Mouse (Mus musculus) hindbrain, embryonic 15.5 days (tissue): ENCODE data around the gene Ralgapa2. TPM values are rescaled to one million over a fixed set of nuclear protein-coding genes. Genes with fewer than 3 reads are reported as not detected.

Experiments
- ATAC-seq: fragments of 200-750 bp; cut with Nextera tagmentation; 2 replicates; pipeline ENCODE4 v1.8.0; 2017; ENCODE audit warnings: low read depth, moderate number of reproducible peaks, moderate TSS enrichment; ENCODE audit not compliant: low FRiP score
- H3K27ac ChIP-seq: fragments of 300-500 bp; sonication (generic); replicated peaks from 2 replicates; pipeline ENCODE4 v1.5.1; 2015; ENCODE audit warnings: mild to moderate bottlenecking, inconsistent platforms
- H3K27me3 ChIP-seq: fragments of 300-500 bp; sonication (generic); 2 replicates; pipeline ENCODE4 v1.6.1; 2015; ENCODE audit warnings: control low read depth, inconsistent platforms
- H3K36me3 ChIP-seq: fragments of 300-500 bp; sonication (generic); 2 replicates; pipeline ENCODE4 v1.6.1; 2015; ENCODE audit warnings: control low read depth, inconsistent platforms
- H3K4me1 ChIP-seq: fragments of 300-500 bp; sonication (generic); replicated peaks from 2 replicates; pipeline ENCODE4 v1.6.1; 2015; ENCODE audit warnings: control low read depth, inconsistent platforms
- H3K4me2 ChIP-seq: fragments of 300-500 bp; sonication (generic); 2 replicates; pipeline ENCODE4 v1.6.1; 2015; ENCODE audit warnings: moderate library complexity, mild to moderate bottlenecking, inconsistent platforms
- H3K4me3 ChIP-seq: fragments of 300-500 bp; sonication (generic); 2 replicates; pipeline ENCODE4 v1.5.1; 2015; ENCODE audit warnings: mild to moderate bottlenecking, inconsistent platforms
- H3K9ac ChIP-seq: fragments of 300-500 bp; sonication (generic); 2 replicates; pipeline ENCODE4 v1.6.1; 2015; ENCODE audit warnings: inconsistent platforms
- H3K9me3 ChIP-seq: fragments of 300-500 bp; sonication (generic); 2 replicates; pipeline ENCODE4 v1.6.1; 2016; ENCODE audit warnings: control low read depth, inconsistent platforms
- WGBS: fragments of 180-500 bp; shearing (Covaris S2); methylation state at CpG from one replicate; pipeline ENCODE4 v1.1.7; 2015; 5-methylcytosine and 5-hydroxymethylcytosine counted together
- polyA plus RNA-seq: library from polyadenylated mRNA; unstranded; fragments of >200 nt; fragmentation: Nextera tagmentation; extraction: Ambion mirVana; gene quantifications from 2 replicates; pipeline ENCODE4 v1.2.1, GENCODE M21; 2015

Ralgapa2 gene
- polyA plus RNA-seq, 1 experiment from 2014 or later: 10.1 TPM

GRCm38 (mm10) chr2:146493354-146493946, 18.7 kb downstream of the Ralgapa2 start:
- Histone ChIP-seq H3K9ac (no peak overlapping the region), H3K27ac (no peak overlapping the region), H3K4me1 (no peaks in the 10 kb centered on the region), H3K4me3 (no peak overlapping the region), H3K36me3 (no peaks in the 10 kb centered on the region), H3K9me3 (no peaks in the 10 kb centered on the region), H3K4me2 (no peak overlapping the region), H3K27me3 (no peaks in the 10 kb centered on the region)
- WGBS: 94% methylated on average over 1 of the region's 1 CpGs
- ATAC-seq: no peak

DNA sequence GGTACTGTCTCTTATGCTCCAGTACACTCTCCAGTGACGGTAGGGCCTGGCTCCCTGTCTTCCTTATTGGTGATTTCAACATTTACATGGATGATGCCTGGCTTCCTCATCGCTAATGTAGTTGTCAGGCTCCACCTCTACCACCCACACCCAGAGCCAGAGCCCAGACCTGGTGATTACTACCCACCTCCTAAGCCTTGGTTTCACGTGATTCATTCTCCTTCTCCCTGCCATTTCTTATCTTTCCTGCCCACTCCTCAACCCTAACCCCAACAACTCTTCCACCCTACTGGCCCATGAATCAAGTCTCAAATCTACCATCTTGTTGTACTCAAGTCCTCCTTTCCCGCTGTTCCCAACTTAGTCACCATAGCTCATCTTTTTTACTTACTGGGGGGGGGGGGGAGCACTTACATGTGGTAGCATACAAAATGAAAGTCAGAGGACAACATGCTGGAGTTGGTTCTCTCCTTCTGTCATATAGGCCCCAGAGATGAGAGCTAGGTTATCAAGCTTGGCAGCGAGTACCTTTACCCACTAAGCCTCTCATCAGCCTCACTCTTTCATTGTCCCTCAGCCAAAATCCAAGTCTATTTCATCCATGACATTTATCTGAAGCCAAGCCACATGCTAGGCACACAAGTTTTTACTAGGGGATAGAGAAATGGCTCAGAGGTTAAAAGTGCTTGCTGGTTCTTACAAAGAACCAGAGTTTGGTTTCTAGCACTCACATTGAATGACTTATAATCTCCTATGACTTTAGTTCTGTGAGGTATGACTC, 20.1 kb downstream of the Ralgapa2 start:
- Histone ChIP-seq H3K9ac (no peak overlapping the region), H3K27ac (no peak overlapping the region), H3K4me2 (no peak overlapping the region), H3K4me3 (no peak overlapping the region), H3K36me3 (no peaks in the 10 kb centered on the region), H3K4me1 (no peaks in the 10 kb centered on the region), H3K27me3 (no peaks in the 10 kb centered on the region), H3K9me3 (no peaks in the 10 kb centered on the region)
- 92% methylated on average over 5 of the region's 5 CpGs for WGBS
- ATAC-seq: no peak

- Histone ChIP-seq H3K36me3 (no peaks in the 10 kb centered on the region), H3K27ac (no peak overlapping the region), H3K9ac (no peak overlapping the region), H3K4me1 (no peaks in the 10 kb centered on the region), H3K9me3 (no peaks in the 10 kb centered on the region), H3K27me3 (no peaks in the 10 kb centered on the region), H3K4me3 (no peak overlapping the region), H3K4me2 (no peak overlapping the region)
- no peak for ATAC-seq
- 93% methylated on average over 1 of the region's 1 CpGs for WGBS
Measured at GRCm38 (mm10) chr2:146490926-146491325, 21.2 kb downstream of the Ralgapa2 start.

DNA sequence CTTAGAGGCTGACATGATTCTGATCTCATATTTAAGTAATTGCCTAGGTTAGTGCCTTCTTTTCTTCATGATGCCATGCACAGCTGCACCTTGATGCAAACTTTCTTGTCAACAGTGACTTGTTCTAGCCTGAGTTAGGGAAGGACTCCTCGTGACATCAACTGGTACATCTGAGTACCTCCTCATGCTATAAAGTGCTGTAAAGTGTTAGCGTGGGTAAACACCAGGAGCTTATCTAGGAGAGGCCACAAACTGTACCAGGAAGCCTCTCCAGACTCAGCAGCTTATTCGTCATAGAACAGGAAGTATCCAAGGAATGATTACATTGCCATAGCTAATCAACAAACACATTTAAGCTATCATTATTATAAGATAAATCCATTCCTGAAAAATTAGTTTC, 23.9 kb downstream of the Ralgapa2 start:
- 93% methylated on average over 3 of the region's 3 CpGs for WGBS
- no peaks in the 10 kb centered on the region for H3K4me1 ChIP-seq
- H3K27ac ChIP-seq: no peak overlapping the region
- ATAC-seq: no peak
- H3K9me3 ChIP-seq: no peaks in the 10 kb centered on the region
- H3K27me3 ChIP-seq: no peaks in the 10 kb centered on the region
- H3K4me2 ChIP-seq: no peak overlapping the region
- peaks cover 7% of the 10 kb centered on the region for H3K36me3 ChIP-seq
- no peak overlapping the region for H3K4me3 ChIP-seq
- H3K9ac ChIP-seq: no peak overlapping the region

GRCm38 (mm10) chr2:146482859-146483258, 29.3 kb downstream of the Ralgapa2 start:
- no peak for ATAC-seq
- Histone ChIP-seq H3K9me3 (no peaks in the 10 kb centered on the region), H3K4me1 (no peaks in the 10 kb centered on the region)

DNA sequence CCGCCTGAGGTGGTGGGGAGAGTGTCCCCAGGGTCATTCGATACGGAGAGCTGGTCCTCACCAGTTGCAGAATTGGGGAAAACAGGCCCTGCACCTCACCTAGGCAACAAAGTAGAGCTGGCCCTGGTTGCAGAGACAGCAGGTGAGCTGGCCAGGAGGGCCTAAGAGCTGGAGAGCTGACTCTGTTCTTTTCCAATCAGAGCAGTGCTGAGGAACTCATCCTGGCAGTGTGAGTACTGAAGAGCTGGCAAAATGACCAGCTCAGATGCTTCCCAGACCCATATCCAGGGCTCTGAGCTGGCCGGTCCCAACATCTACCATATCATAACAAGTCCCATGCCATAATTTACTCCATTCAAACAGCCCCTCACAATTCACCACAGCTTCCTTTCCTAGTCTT, 34.7 kb downstream of the Ralgapa2 start:
- peaks cover 7% of the 10 kb centered on the region; the same call in 1 of the 2 replicates for H3K36me3 ChIP-seq
- no peaks in the 10 kb centered on the region for H3K9me3 ChIP-seq
- H3K27ac ChIP-seq: no peak overlapping the region
- H3K27me3 ChIP-seq: no peaks in the 10 kb centered on the region
- WGBS: 91% methylated on average over 4 of the region's 4 CpGs
- no peak overlapping the region for H3K9ac ChIP-seq
- no peak for ATAC-seq
- no peak overlapping the region for H3K4me3 ChIP-seq
- no peak overlapping the region for H3K4me2 ChIP-seq
- no peaks in the 10 kb centered on the region for H3K4me1 ChIP-seq

More at GRCm38 (mm10) chr2:146482859-146483258, 29.3 kb downstream of the Ralgapa2 start:
- H3K4me2 ChIP-seq: no peak overlapping the region
- H3K9ac ChIP-seq: no peak overlapping the region
- H3K4me3 ChIP-seq: no peak overlapping the region
- H3K36me3 ChIP-seq: peaks cover 12% of the 10 kb centered on the region
- no peak overlapping the region for H3K27ac ChIP-seq
- no peaks in the 10 kb centered on the region for H3K27me3 ChIP-seq

GRCm38 (mm10) chr2:146476428-146476972, 35.6 kb downstream of the Ralgapa2 start:
- H3K9me3 ChIP-seq: no peaks in the 10 kb centered on the region
- H3K27me3 ChIP-seq: no peaks in the 10 kb centered on the region
- ATAC-seq: no peak

DNA sequence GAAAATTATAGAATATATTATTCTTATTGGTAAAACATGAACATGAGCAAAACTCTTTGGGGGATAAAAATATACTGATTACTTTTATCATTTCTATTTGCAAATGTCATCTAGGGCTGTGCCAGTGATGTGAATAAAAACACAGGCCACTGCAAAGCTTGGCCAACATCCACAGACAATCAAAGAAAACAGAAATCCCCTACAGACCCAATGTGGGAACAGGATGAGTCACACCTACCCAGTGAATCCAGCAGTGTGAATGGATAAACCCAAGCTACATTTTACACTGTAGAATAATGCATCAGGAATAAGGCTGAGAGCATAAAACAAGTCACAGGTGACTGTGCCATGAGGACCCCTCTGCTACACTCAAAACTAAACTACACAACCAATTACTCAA, 36.1 kb downstream of the Ralgapa2 start:
- Histone ChIP-seq H3K9me3 (no peaks in the 10 kb centered on the region), H3K4me2 (no peak overlapping the region), H3K27me3 (no peaks in the 10 kb centered on the region), H3K36me3 (peaks cover 7% of the 10 kb centered on the region; the same call in 1 of the 2 replicates), H3K27ac (no peak overlapping the region), H3K4me1 (no peaks in the 10 kb centered on the region), H3K4me3 (no peak overlapping the region), H3K9ac (no peak overlapping the region)
- no peak for ATAC-seq

More at GRCm38 (mm10) chr2:146476428-146476972, 35.6 kb downstream of the Ralgapa2 start:
- Histone ChIP-seq H3K9ac (no peak overlapping the region), H3K4me3 (no peak overlapping the region), H3K36me3 (peaks cover 7% of the 10 kb centered on the region; the same call in 1 of the 2 replicates), H3K27ac (no peak overlapping the region), H3K4me1 (no peaks in the 10 kb centered on the region), H3K4me2 (no peak overlapping the region)
- 97% methylated on average over 6 of the region's 6 CpGs for WGBS

- H3K36me3 ChIP-seq: no peaks in the 10 kb centered on the region
- H3K27ac ChIP-seq: no peak overlapping the region
- H3K4me2 ChIP-seq: no peak overlapping the region
- no peaks in the 10 kb centered on the region for H3K27me3 ChIP-seq
- H3K9me3 ChIP-seq: no peaks in the 10 kb centered on the region
- no peak for ATAC-seq
- H3K9ac ChIP-seq: no peak overlapping the region
- no peak overlapping the region for H3K4me3 ChIP-seq
- 55% methylated on average over 5 of the region's 5 CpGs for WGBS
- H3K4me1 ChIP-seq: no peaks in the 10 kb centered on the region
Measured at GRCm38 (mm10) chr2:146470947-146471346, 41.2 kb downstream of the Ralgapa2 start.

- Histone ChIP-seq H3K4me1 (no peaks in the 10 kb centered on the region), H3K9ac (no peak overlapping the region), H3K4me2 (no peak overlapping the region), H3K27ac (no peak overlapping the region), H3K27me3 (no peaks in the 10 kb centered on the region), H3K36me3 (no peaks in the 10 kb centered on the region), H3K9me3 (no peaks in the 10 kb centered on the region), H3K4me3 (no peak overlapping the region)
- ATAC-seq: peak; percentile 84
- WGBS: 60% methylated on average over 12 of the region's 12 CpGs
Measured at GRCm38 (mm10) chr2:146469707-146470420, 42.3 kb downstream of the Ralgapa2 start.

- ATAC-seq: no peak
- Histone ChIP-seq H3K36me3 (no peaks in the 10 kb centered on the region), H3K27me3 (no peaks in the 10 kb centered on the region), H3K9ac (no peak overlapping the region), H3K4me2 (no peak overlapping the region), H3K9me3 (no peaks in the 10 kb centered on the region), H3K4me1 (no peaks in the 10 kb centered on the region), H3K4me3 (no peak overlapping the region), H3K27ac (no peak overlapping the region)
- whole genome bisulfite sequencing: 86% methylated on average over 2 of the region's 2 CpGs
Measured at GRCm38 (mm10) chr2:146468898-146469297, 43.2 kb downstream of the Ralgapa2 start.

GRCm38 (mm10) chr2:146468016-146468415, 44.1 kb downstream of the Ralgapa2 start:
- H3K4me2 ChIP-seq: no peak overlapping the region
- no peaks in the 10 kb centered on the region for H3K4me1 ChIP-seq
- no peak overlapping the region for H3K4me3 ChIP-seq
- H3K27me3 ChIP-seq: no peaks in the 10 kb centered on the region
- WGBS: 95% methylated on average over 4 of the region's 4 CpGs
- ATAC-seq: no peak
- H3K9me3 ChIP-seq: no peaks in the 10 kb centered on the region
- no peak overlapping the region for H3K27ac ChIP-seq
- H3K36me3 ChIP-seq: no peaks in the 10 kb centered on the region
- H3K9ac ChIP-seq: no peak overlapping the region
